Mouse (Mus musculus) lung, adult 2 months (tissue): ENCODE measurements around the gene Dgki.

Experiments
- CTCF ChIP-seq: fragments of 200-500 bp; IDR thresholded peaks from 2 replicates; pipeline ENCODE4 v1.5.1; 2011; ENCODE audit warnings: mild to moderate bottlenecking, low read length, control low read depth; ENCODE audit not compliant: insufficient read depth
- POLR2A ChIP-seq: fragments of 200-500 bp; IDR thresholded peaks from 2 replicates; pipeline ENCODE4 v1.6.1; 2011; ENCODE audit warnings: low read depth, mild to moderate bottlenecking, control low read depth, low read length, borderline replicate concordance; ENCODE audit errors: extremely low read depth

DNA sequence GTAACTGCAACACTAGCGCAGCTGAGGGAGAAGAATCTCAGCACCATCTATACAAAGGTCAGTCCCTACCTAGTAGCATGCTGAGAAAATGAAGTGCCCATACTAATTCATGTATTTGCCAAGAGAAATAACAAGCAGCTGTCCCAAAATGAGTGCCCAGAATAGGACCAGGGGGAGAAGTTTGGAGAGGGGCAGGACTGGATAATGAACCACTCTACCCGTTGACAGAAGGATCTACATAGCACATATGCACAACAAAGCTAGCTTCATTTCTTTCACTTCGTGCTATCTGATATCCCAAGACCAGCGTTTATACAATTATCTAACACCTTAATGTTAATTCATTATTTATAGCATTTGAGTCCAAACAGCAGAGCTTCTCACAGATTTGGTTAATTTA is 168.7 kb downstream of the Dgki start:
- TF ChIP-seq POLR2A (no peak), CTCF (no peak)
